Mouse (Mus musculus) liver, adult 10 weeks (tissue): ENCODE data around the gene Nek2. TPM values are rescaled to one million over a fixed set of nuclear protein-coding genes. Genes with fewer than 3 reads are reported as not detected.

ENCODE experiments used
- polyA plus RNA-seq: library from polyadenylated mRNA; stranded (reverse); fragments of 350-450 nt; fragmentation: Illumina TruSeq; extraction: RNeasy Lipid Tissue Mini Kit (QIAGEN cat#74804); gene quantifications from one replicate; pipeline ENCODE4 v1.2.3, GENCODE M21; 2014; ENCODE audit warnings: low read depth, low replicate concordance

Nek2 gene
- 0.29 TPM for polyA plus RNA-seq

DNA sequence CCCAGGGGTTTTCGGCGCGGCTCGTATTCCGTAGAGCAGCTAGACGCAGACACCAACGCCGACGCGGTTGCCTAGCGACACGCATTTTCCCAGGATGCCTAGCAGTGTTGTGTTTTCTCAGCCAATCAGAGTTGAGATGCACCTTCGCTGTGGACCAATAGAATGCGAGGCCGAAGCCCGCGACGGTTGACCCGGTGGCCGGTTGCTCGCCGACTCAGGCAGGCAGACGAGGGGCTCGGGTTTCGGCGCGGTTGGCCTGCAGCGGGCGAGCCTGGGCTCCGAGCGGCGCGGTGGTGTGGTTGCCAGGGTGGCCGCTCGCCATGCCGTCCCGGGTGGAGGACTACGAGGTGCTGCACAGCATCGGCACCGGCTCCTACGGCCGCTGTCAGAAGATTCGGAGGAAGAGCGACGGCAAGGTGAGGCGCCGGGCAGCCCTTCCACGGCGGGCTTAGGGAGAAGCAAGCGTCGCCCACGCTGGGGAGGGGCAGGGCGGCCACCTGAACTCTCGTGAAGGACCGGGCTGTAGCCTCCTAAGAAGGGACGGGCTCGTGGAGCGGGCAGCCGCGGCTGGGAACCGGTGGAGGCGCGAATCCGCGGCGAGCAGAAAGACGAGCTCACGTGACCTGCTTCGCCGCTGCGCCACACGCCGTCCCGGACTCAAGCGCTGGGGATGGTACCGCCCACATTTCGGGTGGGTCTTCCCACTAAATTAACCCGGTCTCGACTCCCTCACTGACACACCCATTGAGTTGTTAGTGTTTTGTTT, at the start of gene Nek2:
Gene Nek2 (plus strand): TSS at position 119 of the 766 bp plus-strand sequence.

Other genes with a start within 250 kb of the Nek2 start
- gene Dtl, start 245.9 kb upstream of the Nek2 start, polyA plus RNA-seq: 0.26 TPM
- gene Ints7, start 245.8 kb upstream of the Nek2 start, polyA plus RNA-seq: 5.9 TPM
- 117 TPM for gene Lpgat1, start 103.6 kb upstream of the Nek2 start, polyA plus RNA-seq
- 25.1 TPM for gene Slc30a1, start 85.3 kb downstream of the Nek2 start, polyA plus RNA-seq
- gene Rd3, start 155.9 kb downstream of the Nek2 start, polyA plus RNA-seq: not detected